Mouse (Mus musculus): ENCODE measurements at regions not wholly inside any gene's neighbourhood (a gene's known extent, or its start where the extent isn't known, plus 50 kb on each side); places are given as distances from the start of the nearest gene placed in this dataset.

GRCm38 (mm10) chr6:71048199-71049094 lies 92.1 kb downstream of the Foxi3 start:
- no peak for TF ChIP-seq POLR2A (IDR thresholded peaks at IDR 0.05; ENCODE audit: low read depth, low read length)
- TF ChIP-seq CTCF (IDR thresholded peaks at IDR 0.05; ENCODE audit: extremely low read depth, insufficient read depth, insufficient read length, insufficient replicate concordance), result no peak

Measured in spleen, adult 2 months (tissue).